Mouse (Mus musculus): ENCODE measurements at regions not wholly inside any gene's neighbourhood (a gene's known extent, or its start where the extent isn't known, plus 50 kb on each side); places are given as distances from the start of the nearest gene placed in this dataset.

DNA sequence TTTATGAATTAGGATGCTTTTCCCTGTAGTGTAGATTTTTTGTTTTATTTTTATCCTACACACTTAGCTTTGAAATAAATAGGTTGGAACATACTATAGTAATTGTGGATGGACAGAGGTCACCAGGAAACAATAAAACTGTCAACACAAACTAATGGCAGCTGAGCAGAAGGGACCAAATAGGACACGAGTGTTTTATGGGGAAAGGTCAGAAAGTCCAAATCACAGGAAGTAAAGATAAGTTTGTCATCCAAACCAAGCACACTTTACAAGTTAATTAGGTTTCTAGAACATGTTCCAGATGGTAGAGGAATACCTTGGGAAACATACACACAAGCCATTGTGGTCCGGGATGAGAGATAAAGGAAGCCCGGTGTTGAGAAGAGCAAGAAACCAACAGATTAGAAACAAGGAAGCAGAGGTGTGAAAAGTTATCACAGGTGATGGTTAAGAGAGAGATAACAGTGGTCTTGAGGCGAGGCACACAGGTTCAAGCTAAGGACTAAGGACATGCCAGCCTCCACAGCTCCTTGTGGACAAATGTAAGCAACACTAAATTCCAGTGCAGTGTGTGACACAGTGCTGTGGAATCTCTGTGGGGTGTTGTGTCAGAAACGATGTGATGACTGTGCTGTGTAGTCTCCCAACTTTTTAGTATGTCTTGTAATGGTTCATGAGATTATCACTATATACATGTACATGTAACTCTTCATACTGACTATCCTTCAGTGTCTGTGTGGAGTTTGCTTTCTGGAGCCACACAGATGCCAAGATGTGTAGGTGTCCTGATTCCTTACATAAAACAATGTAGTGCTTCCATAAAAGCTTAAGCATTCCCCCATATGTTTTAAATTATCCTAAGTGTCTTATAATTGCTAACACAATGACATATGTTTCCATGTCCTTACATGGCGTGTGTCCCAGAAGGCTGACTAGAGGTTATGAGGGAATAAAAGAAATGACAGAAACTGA lies 264.5 kb downstream of the Tle4 start:
- DNase-seq (ENCODE audit: low spot score in 2 of 2), result no peak

- no peak for DNase-seq (ENCODE audit: low spot score in 2 of 2)
Measured at GRCm38 (mm10) chr19:14337025-14337424, 260.8 kb downstream of the Tle4 start.

DNA sequence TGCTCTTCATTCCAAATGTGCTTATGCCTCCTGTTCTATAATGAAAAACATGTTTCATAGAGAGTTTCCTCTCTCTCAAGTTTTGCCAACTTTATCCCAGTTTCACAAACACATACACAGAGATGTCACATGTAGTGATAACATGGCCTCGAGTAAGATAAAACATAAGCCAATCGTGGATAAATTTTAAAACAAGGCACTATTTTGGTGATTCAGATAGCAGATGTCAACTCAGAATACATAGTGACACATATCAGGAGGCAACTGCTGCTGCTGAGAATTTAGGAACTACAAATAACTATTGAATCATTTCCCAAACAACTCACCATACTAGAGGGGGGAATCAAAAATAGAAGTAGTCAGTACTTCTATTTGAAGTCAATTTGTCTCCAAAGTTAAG lies 257.1 kb downstream of the Tle4 start:
- DNase-seq (ENCODE audit: low spot score in 2 of 2), result no peak

GRCm38 (mm10) chr19:14343890-14344289 lies 254.0 kb downstream of the Tle4 start:
- no peak for DNase-seq (ENCODE audit: low spot score in 2 of 2)

- no peak for DNase-seq (ENCODE audit: low spot score in 2 of 2)
Measured at GRCm38 (mm10) chr19:14344467-14344866, 253.4 kb downstream of the Tle4 start.

DNA sequence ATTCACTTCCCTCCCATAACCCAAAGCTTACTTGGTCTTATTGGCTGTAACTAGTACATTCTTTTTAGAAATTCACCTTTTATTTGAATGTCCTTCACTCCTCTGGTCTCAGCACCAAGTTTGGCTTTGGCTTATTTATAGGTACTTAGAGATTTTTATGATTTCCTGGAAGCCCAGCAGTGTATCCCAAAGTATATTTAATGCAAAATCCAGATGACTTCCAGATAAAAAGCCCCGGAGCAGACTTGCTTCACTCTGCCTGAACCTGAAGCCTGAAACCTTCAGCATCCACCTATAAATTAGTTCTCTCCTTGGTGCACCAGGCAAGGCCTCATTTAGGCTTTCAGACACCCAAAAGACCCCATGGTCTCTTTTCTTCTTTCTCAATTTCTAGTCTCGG lies 250.8 kb downstream of the Tle4 start:
- DNase-seq (ENCODE audit: low spot score in 2 of 2), result no peak

DNA sequence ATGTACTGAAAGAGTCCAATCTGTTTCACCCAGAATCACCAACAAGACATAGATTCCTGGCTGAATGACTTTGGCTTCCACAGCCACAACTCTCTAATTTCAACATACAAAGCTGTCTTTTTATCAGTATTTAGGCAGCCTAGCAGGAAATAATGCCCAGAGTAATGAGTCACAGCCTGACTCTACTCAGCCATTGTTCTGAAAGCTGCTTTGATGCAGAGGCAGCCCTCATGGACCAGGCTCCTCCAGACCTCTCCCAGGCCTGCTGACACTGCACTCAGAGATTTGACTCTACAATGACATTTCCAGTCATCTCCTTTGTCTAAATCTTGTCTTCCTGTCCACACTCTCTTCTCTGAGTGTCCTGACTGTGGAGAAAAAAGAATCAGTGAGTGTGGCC lies 250.4 kb downstream of the Tle4 start:
- no peak for DNase-seq (ENCODE audit: low spot score in 2 of 2)

- no peak for DNase-seq (ENCODE audit: low spot score in 2 of 2)
Measured at GRCm38 (mm10) chr19:14349753-14350152, 248.1 kb downstream of the Tle4 start.

DNA sequence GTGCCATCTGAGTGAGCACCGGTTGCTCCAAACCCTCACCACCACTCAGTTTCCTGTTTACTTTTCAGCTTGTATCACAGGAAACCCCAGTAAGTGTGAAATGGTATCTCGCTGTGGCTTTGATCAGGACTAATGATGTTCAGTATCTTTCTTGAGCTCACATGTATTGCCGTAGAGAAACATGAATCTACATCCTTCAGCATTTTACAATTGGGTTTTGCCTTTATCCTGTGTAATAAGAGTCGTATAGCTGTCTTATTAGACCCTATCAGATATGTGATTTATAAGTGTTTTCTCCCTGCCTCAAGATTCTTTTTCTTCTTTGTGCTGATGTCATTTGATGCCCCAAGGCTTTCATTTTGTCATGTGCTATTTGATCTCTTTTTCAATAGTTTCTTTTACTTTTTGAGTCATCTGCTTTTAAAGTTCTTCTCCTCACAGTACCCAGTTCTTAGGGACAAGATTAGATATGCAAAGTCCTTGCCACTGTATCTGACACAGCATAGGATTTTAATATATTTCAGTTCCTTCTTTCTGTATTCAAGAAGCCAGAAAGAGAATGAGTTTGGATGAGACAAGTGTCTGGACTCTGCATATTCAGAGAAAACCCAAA lies 246.0 kb downstream of the Tle4 start:
- no peak for DNase-seq (ENCODE audit: low spot score in 2 of 2)

GRCm38 (mm10) chr19:14352551-14352950 lies 245.3 kb downstream of the Tle4 start:
- no peak for DNase-seq (ENCODE audit: low spot score in 2 of 2)

GRCm38 (mm10) chr19:14353151-14353550 lies 244.7 kb downstream of the Tle4 start:
- no peak for DNase-seq (ENCODE audit: low spot score in 2 of 2)

- DNase-seq (ENCODE audit: low spot score in 2 of 2), result no peak
Measured at GRCm38 (mm10) chr19:14355128-14355527, 242.7 kb downstream of the Tle4 start.

- no peak for DNase-seq (ENCODE audit: low spot score in 2 of 2)
Measured at GRCm38 (mm10) chr19:14355946-14356345, 241.9 kb downstream of the Tle4 start.

DNA sequence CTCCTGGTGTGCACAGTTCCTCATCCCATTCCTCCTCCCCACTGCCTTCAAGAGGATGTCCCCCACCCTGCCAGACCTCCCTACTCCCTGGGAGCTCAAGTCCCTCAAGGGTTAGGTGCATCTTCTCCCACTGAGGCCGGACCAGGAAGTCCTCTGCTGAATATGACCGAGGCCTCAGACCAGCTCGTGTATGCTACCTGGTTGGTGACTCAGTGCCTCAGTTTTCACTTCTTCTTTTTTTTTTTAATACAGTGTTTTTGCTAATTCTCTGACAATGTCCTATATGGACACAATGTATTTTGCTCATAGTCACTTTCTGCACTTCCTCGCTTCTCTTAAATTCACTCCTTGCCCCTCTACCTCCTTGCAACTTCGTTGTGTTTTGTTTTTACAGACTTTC lies 237.2 kb downstream of the Tle4 start:
- DNase-seq (ENCODE audit: low spot score in 2 of 2), result no peak

- no peak for DNase-seq (ENCODE audit: low spot score in 2 of 2)
Measured at GRCm38 (mm10) chr19:14369098-14369604, 228.7 kb downstream of the Tle4 start.

DNA sequence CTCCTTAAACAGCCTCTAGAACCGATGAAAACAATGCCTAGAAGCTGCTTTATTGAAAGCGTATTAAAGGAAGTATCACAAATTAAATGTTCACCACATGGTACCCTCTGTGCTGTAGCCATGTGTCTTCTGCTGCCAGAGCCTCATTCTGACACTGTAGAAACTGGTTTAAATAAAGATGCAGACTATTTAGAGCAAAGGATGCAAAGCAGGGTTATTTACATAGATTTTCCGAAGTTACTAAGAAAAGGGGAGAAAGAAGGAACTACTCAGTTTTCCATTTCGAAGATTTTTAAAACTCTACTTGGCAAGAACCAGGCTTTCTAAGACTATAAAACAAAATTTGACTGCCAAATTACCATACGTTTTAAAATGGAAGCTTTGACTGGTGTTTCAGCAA lies 226.5 kb downstream of the Tle4 start:
- DNase-seq (ENCODE audit: low spot score in 2 of 2), result no peak

GRCm38 (mm10) chr19:14373996-14374395 lies 223.9 kb downstream of the Tle4 start:
- no peak for DNase-seq (ENCODE audit: low spot score in 2 of 2)

DNA sequence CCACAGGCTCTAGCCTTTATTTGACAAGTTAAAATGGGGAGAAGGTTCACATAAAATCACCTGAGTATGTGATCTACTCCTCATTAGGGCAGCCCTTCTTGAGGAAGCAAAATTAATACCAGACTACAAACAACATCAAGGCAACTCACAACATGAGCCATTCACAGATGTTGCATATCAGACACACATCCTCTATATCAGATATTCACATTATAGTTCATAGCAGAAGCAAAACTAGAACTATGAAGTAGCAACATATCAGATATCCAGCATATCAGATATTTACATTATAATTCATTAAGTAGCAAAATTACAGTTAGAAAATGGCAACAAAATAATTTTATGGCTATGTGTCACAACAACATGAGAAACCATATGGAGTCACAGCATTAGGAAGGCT lies 217.0 kb downstream of the Tle4 start:
- DNase-seq (ENCODE audit: low spot score in 2 of 2), result no peak

- DNase-seq (ENCODE audit: low spot score in 2 of 2), result no peak
Measured at GRCm38 (mm10) chr19:14387796-14388195, 210.1 kb downstream of the Tle4 start.

DNA sequence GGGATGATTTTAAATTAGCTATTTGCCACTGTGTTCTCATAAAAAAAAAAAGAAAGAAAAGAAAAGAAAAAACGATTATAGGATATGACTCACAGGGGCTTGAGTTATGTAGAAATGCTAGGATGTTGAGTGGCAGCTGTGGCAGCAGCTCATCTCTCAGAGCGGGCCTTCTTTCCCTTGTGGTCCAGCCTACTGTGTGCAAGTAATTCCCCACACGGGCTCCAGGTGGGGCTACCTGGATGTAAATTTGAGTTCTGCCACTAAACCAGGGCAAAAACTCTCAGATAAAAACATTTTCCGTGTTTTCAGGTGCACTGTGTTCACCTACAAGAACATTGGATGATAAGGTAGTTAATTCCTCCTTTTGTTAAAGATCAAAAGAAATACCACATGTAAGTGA lies 209.3 kb downstream of the Tle4 start:
- no peak for DNase-seq (ENCODE audit: low spot score in 2 of 2)

DNA sequence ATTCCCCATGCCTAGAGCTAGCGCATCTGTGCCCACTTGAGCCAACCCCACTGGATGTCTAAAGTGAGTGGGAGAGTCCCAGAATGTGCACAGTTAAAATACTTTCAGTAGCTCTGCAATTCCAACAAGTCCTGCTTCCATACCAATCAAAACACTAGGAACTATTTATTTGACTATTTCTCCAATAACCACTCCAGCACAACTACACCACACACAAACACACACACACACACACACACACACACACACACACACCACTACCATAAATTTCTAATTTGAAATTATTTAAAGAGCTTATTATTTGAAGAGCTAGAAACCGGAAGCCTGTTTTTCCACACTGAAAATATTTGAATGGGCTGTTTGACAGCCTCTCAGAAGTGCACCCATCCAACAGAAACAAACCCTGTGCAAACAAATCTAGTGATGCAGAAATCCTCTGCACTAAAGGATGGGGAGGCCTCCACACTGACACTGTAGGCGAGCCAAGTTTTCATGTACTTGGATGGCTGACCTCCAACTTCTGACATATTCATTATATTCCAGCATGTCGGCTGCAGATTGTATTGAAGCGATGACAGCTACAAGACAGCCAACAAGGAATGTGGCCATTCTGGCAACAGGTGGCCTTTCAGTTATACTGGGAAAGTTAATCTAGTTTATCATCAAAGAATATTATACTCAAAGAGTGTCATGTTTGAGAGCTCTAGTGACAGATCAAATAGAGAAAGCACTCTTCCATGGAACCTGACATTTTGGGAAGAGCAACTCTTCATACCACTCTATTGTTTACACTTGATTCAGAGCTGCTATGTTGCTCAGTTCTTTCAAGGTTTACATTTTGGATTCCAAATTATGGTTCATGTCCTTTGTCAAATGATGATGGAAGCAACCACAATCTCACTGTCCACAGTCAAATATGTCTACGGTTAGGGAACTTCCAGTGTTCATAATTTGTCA lies 207.7 kb downstream of the Tle4 start:
- no peak for DNase-seq (ENCODE audit: low spot score in 2 of 2)
